Mouse (Mus musculus) brown adipose tissue, adult 24 weeks (tissue): ENCODE measurements around the gene Bbs12. TPM values are rescaled to one million over a fixed set of nuclear protein-coding genes. Genes with fewer than 3 reads are reported as not detected.

Source experiments
- H3K27ac ChIP-seq: fragments of 200-500 bp; replicated peaks from 2 replicates; pipeline ENCODE4 v1.5.1; 2012; ENCODE audit warnings: low read depth, mild to moderate bottlenecking, low read length
- H3K4me1 ChIP-seq: fragments of 200-500 bp; 2 replicates; pipeline ENCODE4 v1.6.1; 2012; ENCODE audit warnings: low read length, mixed read lengths; ENCODE audit not compliant: control insufficient read depth, insufficient read depth, insufficient read length
- H3K4me3 ChIP-seq: fragments of 200-500 bp; 2 replicates; pipeline ENCODE4 v1.5.1; 2012; ENCODE audit warnings: low read depth, mild to moderate bottlenecking, low read length, moderate library complexity; ENCODE audit not compliant: insufficient read depth
- polyA plus RNA-seq: library from polyadenylated mRNA; stranded (reverse); fragments of >200 nt; gene quantifications from 2 replicates; pipeline ENCODE4 v1.2.4, GENCODE M21; 2012; ENCODE audit not compliant: missing spikeins, insufficient read depth, insufficient read length

Gene Bbs12
- polyA plus RNA-seq, 1 experiment: 1.3 TPM

DNA sequence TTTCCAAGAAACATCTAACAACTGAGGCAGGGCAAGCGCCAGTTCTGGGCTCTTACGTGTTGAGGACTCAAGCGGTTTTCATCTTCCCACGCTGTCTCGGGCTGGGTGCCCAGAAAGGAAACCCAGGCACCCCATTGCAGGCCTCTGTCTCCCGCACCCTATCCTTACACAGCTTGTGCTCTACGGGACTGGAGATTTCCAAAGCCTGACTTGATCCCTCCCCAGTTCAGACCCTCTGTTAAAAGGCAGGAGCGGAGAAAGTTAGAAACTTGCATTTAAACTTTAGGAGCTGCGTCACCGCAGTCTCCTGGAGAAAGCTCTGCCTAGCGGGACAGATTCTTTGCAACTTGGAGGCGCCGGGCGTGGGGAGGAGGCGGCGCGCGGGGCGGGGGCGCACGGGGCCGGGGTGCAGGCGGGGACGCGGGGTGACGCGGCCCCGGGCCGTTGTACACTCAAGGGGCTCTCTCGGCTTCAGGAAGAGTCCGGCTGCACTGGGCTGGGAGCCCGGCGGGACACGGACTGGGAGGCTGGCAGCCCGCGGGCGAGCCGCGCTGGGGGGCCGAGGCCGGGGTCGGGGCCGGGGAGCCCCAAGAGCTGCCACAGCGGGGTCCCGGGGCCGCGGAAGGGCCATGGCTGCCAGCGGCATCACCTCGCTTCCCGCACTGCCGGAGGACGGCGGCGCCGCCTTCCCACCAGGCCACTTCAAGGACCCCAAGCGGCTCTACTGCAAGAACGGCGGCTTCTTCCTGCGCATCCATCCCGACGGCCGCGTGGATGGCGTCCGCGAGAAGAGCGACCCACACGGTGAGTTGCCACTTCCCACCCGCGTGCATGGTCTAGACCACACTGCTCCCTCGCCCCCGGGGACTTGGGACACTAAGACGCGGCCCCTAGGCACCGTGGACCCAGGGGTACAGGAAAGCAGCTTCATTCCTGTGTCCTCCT is 36.1 kb downstream of the Bbs12 start, which contains the start of gene Fgf2:
Fgf2 (plus strand) TSS at position 126 of the 945 bp plus-strand sequence.
- H3K4me3 ChIP-seq: peak within 1 kb of the TSS; percentile 68
- 0 out of 2 replicates have a peak, but pooled peaks cover 4% of the 10 kb centered on the region for H3K4me1 ChIP-seq
- H3K27ac ChIP-seq: 0 out of 2 replicates have a peak within 1 kb of the TSS, but pooled peaks have one; percentile 33

DNA sequence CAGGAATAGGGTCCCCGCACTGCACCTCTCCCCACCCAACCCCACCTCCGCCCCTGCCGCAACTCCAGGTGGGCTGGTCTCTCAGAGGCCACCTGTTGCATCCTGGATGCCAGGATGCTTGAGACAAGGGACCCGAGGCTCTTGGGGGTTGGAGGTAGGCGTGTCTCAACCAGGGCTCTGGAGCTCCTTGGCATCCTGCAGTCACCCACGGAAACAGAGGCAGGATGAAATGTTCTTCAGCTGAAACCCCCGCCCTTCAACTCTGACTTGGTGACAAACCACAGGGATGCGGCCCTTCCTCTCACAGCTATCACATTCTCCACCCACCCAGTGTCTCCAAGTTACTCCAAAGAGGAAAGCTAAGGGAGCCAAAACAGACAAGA is 36.8 kb downstream of the Bbs12 start:
- Histone ChIP-seq H3K4me1 (0 out of 2 replicates have a peak, but pooled peaks cover 4% of the 10 kb centered on the region), H3K4me3 (peak overlapping the region; percentile 68), H3K27ac (no peak overlapping the region)

DNA sequence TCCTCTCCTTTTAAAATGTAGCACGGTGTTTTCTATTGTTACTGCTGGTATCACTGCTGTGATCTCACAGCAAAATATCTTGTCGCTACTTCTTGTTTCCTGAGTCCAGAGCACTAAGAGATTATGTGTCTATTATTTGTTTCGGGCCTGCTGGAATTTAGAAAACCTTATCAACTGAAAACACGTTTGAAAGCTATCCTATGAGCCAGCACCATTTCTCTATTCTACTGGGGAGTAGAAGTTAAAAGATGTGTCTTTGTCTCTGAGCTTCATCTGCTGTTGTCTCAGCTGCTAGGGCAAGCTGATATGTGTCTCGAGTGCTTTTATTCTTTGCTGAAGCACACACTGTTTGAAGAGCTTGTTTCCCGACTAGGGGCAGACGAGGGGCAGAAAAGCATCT is 38.0 kb downstream of the Bbs12 start:
- no peak overlapping the region for H3K4me3 ChIP-seq
- H3K4me1 ChIP-seq: 0 out of 2 replicates have a peak, but pooled peaks cover 6% of the 10 kb centered on the region
- H3K27ac ChIP-seq: no peak overlapping the region

DNA sequence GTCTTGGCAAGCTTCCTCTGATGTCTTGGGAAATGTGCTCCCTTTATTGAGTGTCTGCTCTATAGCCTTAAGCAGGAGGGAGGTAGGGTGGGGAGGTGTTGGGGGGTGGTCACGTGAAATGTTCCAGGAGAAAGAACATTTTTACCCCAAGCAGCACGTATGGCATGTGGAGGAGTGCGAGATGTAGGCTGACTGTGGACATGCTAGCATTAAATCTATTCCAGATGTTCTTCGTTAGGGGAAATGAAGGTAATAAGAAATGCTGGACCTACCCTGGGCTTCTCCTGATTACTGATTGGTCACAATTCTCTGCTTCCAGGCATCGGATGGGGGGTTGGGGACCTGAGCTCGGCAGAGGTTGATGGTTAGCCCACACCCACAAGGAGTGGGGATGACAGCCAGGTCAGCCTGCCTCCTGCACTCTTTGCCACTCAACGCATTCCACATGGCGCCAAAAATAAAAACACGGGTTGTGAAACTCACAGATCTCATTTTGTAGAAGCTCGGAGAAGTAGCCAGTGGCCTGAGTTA is 41.7 kb downstream of the Bbs12 start:
- Histone ChIP-seq H3K4me3 (no peak overlapping the region), H3K4me1 (0 out of 2 replicates have a peak, but pooled peaks cover 3% of the 10 kb centered on the region), H3K27ac (no peak overlapping the region)

DNA sequence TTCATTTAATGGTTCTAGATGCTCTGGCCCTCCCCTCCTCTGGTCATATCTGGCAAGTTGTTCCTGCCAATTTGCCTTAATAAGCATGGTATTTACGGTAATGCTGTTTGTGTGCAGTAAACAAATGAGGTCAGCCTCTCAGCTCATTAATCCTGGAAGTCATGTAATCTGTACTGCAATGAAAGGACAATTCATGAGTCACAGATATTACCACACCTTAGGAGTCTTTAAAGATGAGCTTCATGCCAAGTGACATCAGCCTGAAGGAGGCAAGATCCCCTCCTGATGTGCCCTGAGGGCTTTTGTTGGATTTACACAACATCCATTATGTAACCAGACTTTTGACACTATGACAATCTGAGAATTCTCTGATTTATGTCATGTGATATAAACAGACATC is 42.4 kb downstream of the Bbs12 start:
- Histone ChIP-seq H3K4me3 (no peak overlapping the region), H3K4me1 (0 out of 2 replicates have a peak, but pooled peaks cover 3% of the 10 kb centered on the region), H3K27ac (no peak overlapping the region)

DNA sequence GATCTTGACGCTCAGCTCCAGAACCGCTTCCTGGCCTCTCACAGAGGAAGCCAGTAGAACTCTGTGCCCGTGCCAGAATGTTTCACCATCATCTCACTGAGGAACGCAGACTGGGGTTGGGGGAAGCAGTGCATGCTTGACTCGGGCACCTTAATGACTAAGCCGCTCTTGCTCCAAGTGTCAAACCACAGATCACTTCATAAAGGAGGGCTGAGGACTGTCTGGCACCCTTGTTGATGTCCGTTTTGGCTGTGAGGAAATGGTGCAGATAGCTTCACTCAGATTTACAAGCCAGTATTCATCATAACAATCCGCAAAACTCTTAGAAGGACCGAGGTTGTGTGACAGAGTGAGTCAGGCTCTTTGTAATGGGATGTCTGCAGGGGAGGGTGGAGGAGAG is 48.4 kb downstream of the Bbs12 start:
- peaks cover 3% of the 10 kb centered on the region; the same call in 1 of the 2 replicates for H3K4me1 ChIP-seq
- H3K27ac ChIP-seq: no peak overlapping the region
- no peak overlapping the region for H3K4me3 ChIP-seq

DNA sequence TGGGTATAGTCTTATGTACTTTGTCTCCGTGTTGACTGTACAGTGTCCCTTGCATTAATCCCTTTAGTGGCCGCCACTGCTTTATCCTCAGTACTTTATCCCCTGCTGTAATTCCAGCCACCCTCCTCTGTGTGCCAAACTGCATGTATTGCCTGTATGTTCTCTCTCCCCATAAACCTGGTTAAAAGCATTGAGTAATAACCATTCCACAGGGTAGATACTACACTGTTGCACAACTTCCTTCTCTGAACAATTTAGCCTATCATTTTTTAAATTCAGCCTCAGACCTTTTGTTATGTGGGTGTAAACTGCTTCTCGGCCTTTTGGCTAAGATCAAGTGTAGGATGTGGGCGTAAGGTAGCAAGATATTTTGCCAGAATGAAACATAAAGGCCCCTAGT is 52.8 kb downstream of the Bbs12 start:
- Histone ChIP-seq H3K4me3 (no peak overlapping the region), H3K27ac (no peak overlapping the region)

DNA sequence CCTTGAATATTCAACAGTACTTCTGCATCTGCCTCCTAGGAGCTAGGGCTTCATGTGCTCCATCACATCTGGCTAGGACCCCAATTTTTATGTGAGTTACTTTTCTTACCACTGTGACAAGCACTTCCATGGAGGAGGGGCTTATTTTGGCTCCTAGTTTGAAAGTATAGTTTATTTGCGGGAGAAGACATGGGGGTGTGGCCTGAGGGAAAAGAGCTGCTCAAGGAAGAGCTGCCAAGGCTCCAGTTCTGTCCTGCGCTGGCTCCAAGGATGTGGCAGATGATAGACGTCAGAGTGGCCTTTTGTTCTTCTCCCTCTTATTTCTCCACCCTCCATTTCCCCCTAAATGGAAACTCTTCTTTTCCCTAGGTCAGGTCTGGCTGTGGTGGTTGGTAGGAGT is 53.6 kb downstream of the Bbs12 start:
- Histone ChIP-seq H3K4me3 (no peak overlapping the region), H3K27ac (0 out of 2 replicates have a peak overlapping the region, but pooled peaks have one; percentile 46), H3K4me1 (peaks cover 8% of the 10 kb centered on the region; the same call in 1 of the 2 replicates)

More for the DNA sequence above, 52.8 kb downstream of the Bbs12 start:
- H3K4me1 ChIP-seq: peaks cover 9% of the 10 kb centered on the region; the same call in 1 of the 2 replicates

DNA sequence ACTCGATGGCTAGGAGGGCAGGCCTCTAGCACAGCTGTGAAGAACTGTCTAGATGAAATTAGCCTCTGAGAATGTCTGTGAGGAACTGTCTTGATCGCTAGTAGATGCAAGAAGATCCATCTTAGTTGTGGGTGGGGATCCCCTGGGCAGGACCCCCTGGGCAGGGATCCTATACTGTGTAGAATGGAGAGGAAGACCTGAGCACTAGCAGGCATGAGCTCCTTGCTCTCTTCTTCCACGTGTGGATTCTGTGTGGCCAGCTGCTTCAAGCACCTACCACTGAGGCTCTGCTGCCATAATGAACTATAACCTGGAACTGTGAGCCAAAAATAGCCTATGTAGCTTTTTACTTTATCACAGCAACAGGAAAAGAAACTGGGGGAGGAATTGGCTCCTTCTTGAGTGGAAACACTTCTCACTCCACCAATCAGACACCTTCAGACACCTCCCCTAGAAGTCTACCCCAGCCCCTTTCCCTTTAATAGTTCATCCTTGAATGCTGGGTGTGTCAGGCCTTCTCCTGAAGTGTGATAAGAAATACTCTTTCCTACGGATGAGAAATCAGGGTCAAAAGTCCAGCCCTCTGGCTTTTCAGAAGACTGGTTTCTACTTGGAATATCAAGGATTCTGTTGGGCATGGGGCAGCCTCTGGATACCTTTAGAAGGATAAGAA is 54.2 kb downstream of the Bbs12 start:
- Histone ChIP-seq H3K27ac (0 out of 2 replicates have a peak overlapping the region, but pooled peaks have one; percentile 46), H3K4me1 (peaks cover 8% of the 10 kb centered on the region; the same call in 1 of the 2 replicates), H3K4me3 (no peak overlapping the region)

DNA sequence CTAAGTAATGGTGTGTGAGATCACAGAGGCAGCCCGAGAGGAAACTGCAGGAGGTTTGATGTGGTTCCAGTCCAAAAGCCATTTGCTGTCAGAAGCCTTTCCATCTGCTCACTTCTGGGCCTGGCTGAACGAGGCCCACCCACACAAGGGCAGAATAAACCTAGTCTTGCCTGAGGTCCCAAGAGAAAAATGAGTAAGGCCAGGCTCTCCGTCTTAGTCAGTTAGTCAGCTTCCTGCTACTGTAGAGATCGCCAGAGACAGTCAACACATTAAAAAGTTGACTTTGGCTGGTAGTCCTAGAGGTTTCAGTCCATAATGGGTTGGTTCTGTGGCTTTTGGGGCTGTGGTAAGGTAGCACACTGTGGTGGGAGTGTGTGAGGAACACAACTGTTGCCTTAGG is 58.1 kb downstream of the Bbs12 start:
- peaks cover 8% of the 10 kb centered on the region; the same call in 1 of the 2 replicates for H3K4me1 ChIP-seq
- no peak overlapping the region for H3K27ac ChIP-seq
- no peak overlapping the region for H3K4me3 ChIP-seq

Other genes with a start within 250 kb of the Bbs12 start
- gene Adad1, start 249.0 kb upstream of the Bbs12 start, polyA plus RNA-seq: not detected in 2 replicates
- gene Il2, start 186.6 kb upstream of the Bbs12 start, polyA plus RNA-seq: 1.7 and 3.8 TPM in 2 replicates
- not detected in 2 replicates for gene Il21, start 79.9 kb upstream of the Bbs12 start, polyA plus RNA-seq
- 3.0 and 4.3 TPM in 2 replicates for gene Cetn4, start 154 bp downstream of the Bbs12 start, polyA plus RNA-seq
- gene Fgf2, start 35.8 kb downstream of the Bbs12 start, polyA plus RNA-seq: 3.4 and 9.9 TPM in 2 replicates
- 6.0 and 6.9 TPM in 2 replicates for gene Spata5, start 107.3 kb downstream of the Bbs12 start, polyA plus RNA-seq
- gene Nudt6, start 107.7 kb downstream of the Bbs12 start, polyA plus RNA-seq: 34.1 and 34.6 TPM in 2 replicates